Mouse (Mus musculus) liver, embryonic 14.5 days (tissue): ENCODE measurements at regions not wholly inside any gene's neighbourhood (a gene's known extent, or its start where the extent isn't known, plus 50 kb on each side); places are given as distances from the start of the nearest gene placed in this dataset.

Experiments used
- CTCF ChIP-seq: IDR thresholded peaks from 2 replicates; pipeline ENCODE4 v1.5.1; 2016; ENCODE audit warnings: antibody characterized with exemption, low read depth, control low read depth
- EP300 ChIP-seq: IDR thresholded peaks from 2 replicates; pipeline ENCODE4 v1.6.1; 2016; ENCODE audit warnings: antibody characterized with exemption, low read depth

GRCm38 (mm10) chr10:96398562-96399288 is 218.1 kb upstream of the Btg1 start:
- TF ChIP-seq CTCF, result no peak
- no peak for TF ChIP-seq EP300
